Mouse (Mus musculus) MEL (cell line): Measurements from ENCODE around the gene Cep152. TPM values are rescaled to one million over a fixed set of nuclear protein-coding genes. Genes with fewer than 3 reads are reported as not detected.

Source experiments
- DNase-seq: peaks from one replicate; pipeline ENCODE4 v3.0.0; 2011; ENCODE audit warnings: low read depth, low spot score
- H3K27ac ChIP-seq: 2 replicates; pipeline ENCODE4 v1.5.1; 2012; ENCODE audit warnings: low read depth, mild to moderate bottlenecking, control low read depth, low read length, moderate library complexity; ENCODE audit not compliant: control insufficient read depth
- H3K27me3 ChIP-seq, 2 experiments: fragments of 150-350 bp in 1 of 2; sonication (generic) in 1 of 2; 2 replicates each; pipeline ENCODE4 v1.6.1; 2012; ENCODE audit warnings: low read length in 2 of 2, mild to moderate bottlenecking in 2 of 2, improper control_type of control experiment in 1 of 2, moderate library complexity in 1 of 2; ENCODE audit not compliant: insufficient read depth in 2 of 2, control insufficient read depth in 1 of 2
- H3K36me3 ChIP-seq, 2 experiments: 2 replicates each; pipeline ENCODE4 v1.6.1; 2012 to 2014; ENCODE audit warnings: low read length in 2 of 2, improper control_type of control experiment in 1 of 2, inconsistent platforms in 1 of 2, mild to moderate bottlenecking in 1 of 2; ENCODE audit not compliant: insufficient read depth in 2 of 2, control insufficient read depth in 1 of 2
- H3K4me1 ChIP-seq, 2 experiments: fragments of 150-350 bp in 1 of 2; sonication (generic) in 1 of 2; 2 replicates each; pipeline ENCODE4 v1.6.1; 2012; ENCODE audit warnings: low read length in 2 of 2, improper control_type of control experiment in 1 of 2, mild to moderate bottlenecking in 1 of 2; ENCODE audit not compliant: insufficient read depth in 2 of 2, control insufficient read depth in 1 of 2
- H3K4me3 ChIP-seq, 2 experiments: fragments of 150-350 bp in 1 of 2; sonication (generic) in 1 of 2; 2 replicates each; pipeline ENCODE4 v1.5.1; 2012; ENCODE audit warnings: low read depth in 2 of 2, low read length in 2 of 2, mild to moderate bottlenecking in 2 of 2, moderate library complexity in 2 of 2, control low read depth in 1 of 2, improper control_type of control experiment in 1 of 2; ENCODE audit not compliant: control insufficient read depth in 1 of 2, insufficient read depth in 1 of 2
- H3K79me2 ChIP-seq: 2 replicates; pipeline ENCODE4 v1.6.1; 2012; ENCODE audit warnings: mild to moderate bottlenecking, low read length, moderate library complexity; ENCODE audit not compliant: control insufficient read depth, poor library complexity, insufficient read depth
- H3K9ac ChIP-seq: 2 replicates; pipeline ENCODE4 v1.6.1; 2012; ENCODE audit warnings: low read depth, mild to moderate bottlenecking, control low read depth, low read length, moderate library complexity; ENCODE audit not compliant: control insufficient read depth, poor library complexity, severe bottlenecking
- H3K9me3 ChIP-seq: fragments of 150-350 bp; sonication (generic); replicated peaks from 2 replicates; pipeline ENCODE4 v1.6.1; 2012; ENCODE audit warnings: mild to moderate bottlenecking, low read length, improper control_type of control experiment, moderate library complexity; ENCODE audit not compliant: insufficient read depth
- BHLHE40 ChIP-seq: IDR thresholded peaks from 2 replicates; pipeline ENCODE4 v1.6.1; 2012; ENCODE audit warnings: low read depth, mild to moderate bottlenecking, inconsistent platforms, low read length, improper control_type of control experiment, borderline replicate concordance
- CHD1 ChIP-seq: IDR thresholded peaks from 2 replicates; pipeline ENCODE4 v1.6.1; 2012; ENCODE audit warnings: low read depth, mild to moderate bottlenecking, inconsistent platforms, low read length, improper control_type of control experiment
- CHD2 ChIP-seq: IDR thresholded peaks from 2 replicates; pipeline ENCODE4 v1.6.1; 2011; ENCODE audit warnings: low read length, improper control_type of control experiment
- CTCF ChIP-seq, 3 experiments: IDR thresholded peaks in 2 of 3; conservative IDR thresholded peaks in 1 of 3; 2 replicates each; pipeline ENCODE4 v1.5.1; 2011 to 2012; ENCODE audit warnings: low read length in 3 of 3, low read depth in 2 of 3, mild to moderate bottlenecking in 2 of 3, improper control_type of control experiment in 1 of 3, inconsistent platforms in 1 of 3, mixed read lengths in 1 of 3, moderate library complexity in 1 of 3; ENCODE audit not compliant: control insufficient read depth in 1 of 3, insufficient read depth in 1 of 3, poor library complexity in 1 of 3, severe bottlenecking in 1 of 3
- ELF1 ChIP-seq: IDR thresholded peaks from 2 replicates; pipeline ENCODE4 v1.6.1; 2014; ENCODE audit warnings: low read depth, mild to moderate bottlenecking, inconsistent platforms, low read length, improper control_type of control experiment, moderate library complexity
- EP300 ChIP-seq, 2 experiments: IDR thresholded peaks; 2 replicates each; pipeline ENCODE4 v1.6.1; 2011; ENCODE audit warnings: improper control_type of control experiment in 2 of 2, low read length in 2 of 2, low read depth in 1 of 2, mild to moderate bottlenecking in 1 of 2
- ETS1 ChIP-seq: IDR thresholded peaks from 2 replicates; pipeline ENCODE4 v1.6.1; 2012; ENCODE audit warnings: low read depth, mild to moderate bottlenecking, inconsistent platforms, low read length, improper control_type of control experiment, moderate library complexity
- GABPA ChIP-seq: IDR thresholded peaks from 2 replicates; pipeline ENCODE4 v1.6.1; 2012; ENCODE audit warnings: low read depth, mild to moderate bottlenecking, inconsistent platforms, low read length, improper control_type of control experiment, moderate library complexity
- GATA1 ChIP-seq: IDR thresholded peaks from 2 replicates; pipeline ENCODE4 v1.6.1; 2011; ENCODE audit warnings: low read depth, low read length, improper control_type of control experiment
- HCFC1 ChIP-seq: IDR thresholded peaks from 2 replicates; pipeline ENCODE4 v1.6.1; 2012; ENCODE audit warnings: low read depth, mild to moderate bottlenecking, inconsistent platforms, low read length, improper control_type of control experiment, moderate library complexity
- JUND ChIP-seq: IDR thresholded peaks from 2 replicates; pipeline ENCODE4 v1.6.1; 2011; ENCODE audit warnings: low read depth, mild to moderate bottlenecking, improper control_type of control experiment, low read length
- KAT2A ChIP-seq: conservative IDR thresholded peaks from 2 replicates; pipeline ENCODE4 v1.6.1; 2012; ENCODE audit warnings: low read depth, low read length, improper control_type of control experiment, inconsistent platforms
- MAFK ChIP-seq: IDR thresholded peaks from 2 replicates; pipeline ENCODE4 v1.6.1; 2011; ENCODE audit warnings: low read depth, mild to moderate bottlenecking, low read length, improper control_type of control experiment, borderline replicate concordance
- MAX ChIP-seq: IDR thresholded peaks from 2 replicates; pipeline ENCODE4 v1.6.1; 2011; ENCODE audit warnings: low read length, improper control_type of control experiment
- MEF2A ChIP-seq: IDR thresholded peaks from 2 replicates; pipeline ENCODE4 v1.6.1; 2014; ENCODE audit warnings: low read depth, mild to moderate bottlenecking, inconsistent platforms, low read length, improper control_type of control experiment; ENCODE audit not compliant: poor library complexity, insufficient replicate concordance, severe bottlenecking; ENCODE audit errors: extremely low read depth
- MXI1 ChIP-seq: IDR thresholded peaks from 2 replicates; pipeline ENCODE4 v1.6.1; 2011; ENCODE audit warnings: mild to moderate bottlenecking, low read depth, low read length, improper control_type of control experiment
- MYB ChIP-seq: IDR thresholded peaks from 2 replicates; pipeline ENCODE4 v1.6.1; 2011; ENCODE audit warnings: mild to moderate bottlenecking, low read depth, low read length, improper control_type of control experiment
- MYC ChIP-seq: IDR thresholded peaks from 2 replicates; pipeline ENCODE4 v1.6.1; 2011; ENCODE audit warnings: low read depth, mild to moderate bottlenecking, low read length, improper control_type of control experiment, moderate library complexity
- NELFE ChIP-seq: IDR thresholded peaks from 2 replicates; pipeline ENCODE4 v1.6.1; 2011; ENCODE audit warnings: low read depth, low read length, improper control_type of control experiment
- NRF1 ChIP-seq: IDR thresholded peaks from 2 replicates; pipeline ENCODE4 v1.6.1; 2014; ENCODE audit warnings: low read depth, mild to moderate bottlenecking, inconsistent platforms, low read length, improper control_type of control experiment, moderate library complexity; ENCODE audit not compliant: poor library complexity, insufficient read depth, severe bottlenecking
- POLR2A ChIP-seq, 2 experiments: IDR thresholded peaks; 2 replicates each; pipeline ENCODE4 v1.6.1; 2011 to 2012; ENCODE audit warnings: low read length in 2 of 2, mild to moderate bottlenecking in 2 of 2, control low read depth in 1 of 2, improper control_type of control experiment in 1 of 2, low read depth in 1 of 2, moderate library complexity in 1 of 2; ENCODE audit not compliant: control insufficient read depth in 1 of 2, insufficient read depth in 1 of 2, poor library complexity in 1 of 2
- POLR2AphosphoS2 ChIP-seq: IDR thresholded peaks from 2 replicates; pipeline ENCODE4 v1.6.1; 2011; ENCODE audit warnings: low read length, improper control_type of control experiment
- POLR2AphosphoS5 ChIP-seq: IDR thresholded peaks from 2 replicates; pipeline ENCODE4 v1.6.1; 2012; ENCODE audit warnings: low read depth, borderline replicate concordance, mild to moderate bottlenecking, inconsistent platforms, low read length, moderate library complexity, mixed read lengths
- RAD21 ChIP-seq: IDR thresholded peaks from 2 replicates; pipeline ENCODE4 v1.6.1; 2011; ENCODE audit warnings: mild to moderate bottlenecking, low read depth, low read length, improper control_type of control experiment
- RCOR1 ChIP-seq: IDR thresholded peaks from 2 replicates; pipeline ENCODE4 v1.6.1; 2012; ENCODE audit warnings: low read depth, mild to moderate bottlenecking, inconsistent platforms, low read length, improper control_type of control experiment
- SIN3A ChIP-seq: IDR thresholded peaks from 2 replicates; pipeline ENCODE4 v1.6.1; 2012; ENCODE audit warnings: low read length, improper control_type of control experiment, inconsistent platforms
- SMC3 ChIP-seq: IDR thresholded peaks from 2 replicates; pipeline ENCODE4 v1.6.1; 2011; ENCODE audit warnings: low read depth, low read length, improper control_type of control experiment
- TAL1 ChIP-seq: IDR thresholded peaks from 2 replicates; pipeline ENCODE4 v1.6.1; 2012; ENCODE audit warnings: mild to moderate bottlenecking, inconsistent platforms, low read length, moderate library complexity, mixed read lengths
- TCF12 ChIP-seq: IDR thresholded peaks from 2 replicates; pipeline ENCODE4 v1.6.1; 2014; ENCODE audit warnings: low read depth, mild to moderate bottlenecking, inconsistent platforms, low read length, improper control_type of control experiment, moderate library complexity
- UBTF ChIP-seq: IDR thresholded peaks from 2 replicates; pipeline ENCODE4 v1.6.1; 2012; ENCODE audit warnings: low read depth, mild to moderate bottlenecking, inconsistent platforms, low read length, improper control_type of control experiment, moderate library complexity, borderline replicate concordance; ENCODE audit not compliant: insufficient read depth
- USF1 ChIP-seq: IDR thresholded peaks from 2 replicates; pipeline ENCODE4 v1.6.1; 2014; ENCODE audit warnings: low read depth, mild to moderate bottlenecking, inconsistent platforms, low read length, improper control_type of control experiment, moderate library complexity
- USF2 ChIP-seq, 2 experiments: IDR thresholded peaks; 2 replicates each; pipeline ENCODE4 v1.6.1; 2011 to 2012; ENCODE audit warnings: improper control_type of control experiment in 2 of 2, low read length in 2 of 2, borderline replicate concordance in 1 of 2, inconsistent platforms in 1 of 2, low read depth in 1 of 2, mild to moderate bottlenecking in 1 of 2; ENCODE audit not compliant: insufficient read depth in 1 of 2
- ZC3H11A ChIP-seq: IDR thresholded peaks from 2 replicates; pipeline ENCODE4 v1.6.1; 2012; ENCODE audit warnings: low read depth, mild to moderate bottlenecking, inconsistent platforms, low read length, improper control_type of control experiment
- ZKSCAN1 ChIP-seq: IDR thresholded peaks from 2 replicates; pipeline ENCODE4 v1.6.1; 2012; ENCODE audit warnings: low read depth, mild to moderate bottlenecking, inconsistent platforms, low read length, improper control_type of control experiment, moderate library complexity
- ZMIZ1 ChIP-seq: IDR thresholded peaks from 2 replicates; pipeline ENCODE4 v1.6.1; 2012; ENCODE audit warnings: low read depth, mild to moderate bottlenecking, inconsistent platforms, low read length, improper control_type of control experiment, moderate library complexity
- ZNF384 ChIP-seq: IDR thresholded peaks from 2 replicates; pipeline ENCODE4 v1.6.1; 2012; ENCODE audit warnings: low read depth, mild to moderate bottlenecking, inconsistent platforms, low read length, improper control_type of control experiment
- polyA plus RNA-seq, 2 experiments: library from polyadenylated mRNA; stranded (reverse) in 1 of 2; unstranded in 1 of 2; fragments of >175 nt in 1 of 2; fragments of >200 nt in 1 of 2; gene quantifications; 2 replicates each; pipeline versions ENCODE4 v1.2.1 to v1.2.4; 2012; ENCODE audit warnings: low replicate concordance in 2 of 2, low read depth in 1 of 2; ENCODE audit not compliant: insufficient read length in 2 of 2, insufficient read depth in 1 of 2, missing spikeins in 1 of 2
- total RNA-seq: library from RNA; depleted of rRNA; stranded (reverse); fragments of 300-350 nt; gene quantifications from 2 replicates; pipeline ENCODE4 v1.2.3, GENCODE M21; 2012

Cep152 gene
- total and polyA plus RNA-seq, 3 experiments = 13.9 to 14.1 TPM; not detected in 1

DNA sequence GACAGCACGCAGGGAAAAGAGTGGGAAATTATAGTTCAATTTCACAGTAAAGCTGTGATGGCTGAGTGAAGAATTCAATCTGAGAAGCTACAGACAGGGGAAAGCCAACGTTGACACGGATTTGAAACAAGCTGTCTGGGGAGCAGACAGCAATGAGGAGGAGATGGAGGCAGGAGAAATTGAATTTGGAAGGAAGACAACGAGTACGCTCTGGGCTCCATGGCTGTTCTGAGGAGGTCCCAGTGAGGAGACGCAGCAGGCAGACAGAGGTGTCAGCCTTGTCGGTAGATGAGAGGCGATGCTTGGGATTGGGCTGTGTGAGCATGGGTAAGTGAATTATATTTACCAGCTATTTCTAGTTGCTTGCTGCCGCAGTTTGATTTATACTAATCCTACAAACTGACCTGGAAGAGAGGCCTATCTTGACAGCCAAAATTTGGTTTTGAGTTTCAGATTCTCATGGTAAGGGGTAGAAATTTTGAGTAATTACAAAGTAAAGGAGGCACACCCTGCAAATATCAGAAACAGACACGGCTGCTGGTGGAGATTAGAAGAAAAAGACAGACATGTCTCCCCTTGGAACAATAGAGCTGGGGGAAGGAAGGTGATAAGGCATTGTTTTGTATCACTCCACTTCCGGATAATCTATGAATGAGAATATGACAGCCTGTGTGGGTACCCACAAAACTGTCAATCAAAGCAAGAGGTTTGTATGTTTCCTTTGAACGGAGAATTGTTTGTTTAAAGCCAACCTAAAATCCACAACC, 109.4 kb downstream of the Cep152 start:
- no peaks in the 10 kb centered on the region for H3K9me3 ChIP-seq
- DNase-seq = peak; percentile 49
- no peak overlapping the region for H3K4me3 ChIP-seq
- H3K36me3 ChIP-seq = peaks cover 0 to 13% of the 10 kb centered on the region in 2 experiments; a peak in 2 of 4 replicates
- H3K4me1 ChIP-seq = peaks cover 2 to 13% of the 10 kb centered on the region in 2 experiments; a peak in 3 of 4 replicates
- H3K27me3 ChIP-seq = no peaks in the 10 kb centered on the region; a peak in 2 of 4 replicates
- no peak overlapping the region for H3K27ac ChIP-seq
- H3K9ac ChIP-seq = no peak overlapping the region
- no peaks in the 10 kb centered on the region for H3K79me2 ChIP-seq
- no peak for TF ChIP-seq CHD1
- peak; percentile 44; the same call in 1 of the 2 replicates for TF ChIP-seq BHLHE40
- peak; percentile 60 for TF ChIP-seq TAL1
- TF ChIP-seq ZKSCAN1 = no peak
- peak; percentile 63 to 80 for TF ChIP-seq EP300 (IDR thresholded peaks at IDR 0.05; ENCODE audit: low read depth in 1 of 2, low read length in 2 of 2)
- TF ChIP-seq MEF2A = no peak
- no peak for TF ChIP-seq HCFC1
- no peak for TF ChIP-seq KAT2A
- TF ChIP-seq NRF1 = no peak
- TF ChIP-seq GABPA = no peak
- TF ChIP-seq JUND = no peak
- TF ChIP-seq MAX = no peak
- TF ChIP-seq UBTF = no peak
- no peak for TF ChIP-seq ZC3H11A
- no peak for TF ChIP-seq ZMIZ1
- 0 out of 2 replicates have a peak, but pooled peaks have one; percentile 22 for TF ChIP-seq MYC
- TF ChIP-seq MXI1 = no peak; the same call in 1 of the 2 replicates
- peak; percentile 89 for TF ChIP-seq TCF12
- no peak for TF ChIP-seq NELFE
- peak; percentile 93 for TF ChIP-seq RCOR1
- TF ChIP-seq CTCF (IDR thresholded peaks at IDR 0.05 in 2 of 3, conservative IDR thresholded peaks at IDR 0.05 in 1 of 3; ENCODE audit: control insufficient read depth in 1 of 3, insufficient read depth in 1 of 3, low read depth in 2 of 3, low read length in 3 of 3, poor library complexity in 1 of 3, severe bottlenecking in 1 of 3) = no peak
- no peak for TF ChIP-seq SMC3
- TF ChIP-seq CHD2 = no peak
- no peak for TF ChIP-seq POLR2AphosphoS5
- TF ChIP-seq SIN3A = no peak
- no peak for TF ChIP-seq POLR2AphosphoS2
- TF ChIP-seq ETS1 = peak; percentile 58
- TF ChIP-seq USF2 (IDR thresholded peaks at IDR 0.05; ENCODE audit: borderline replicate concordance in 1 of 2, insufficient read depth in 1 of 2, low read depth in 1 of 2, low read length in 2 of 2) = no peak
- TF ChIP-seq GATA1 = peak; percentile 83
- no peak for TF ChIP-seq USF1
- TF ChIP-seq MAFK = no peak
- TF ChIP-seq POLR2A (IDR thresholded peaks at IDR 0.05; ENCODE audit: control insufficient read depth in 1 of 2, insufficient read depth in 1 of 2, low read depth in 1 of 2, low read length in 2 of 2, poor library complexity in 1 of 2) = no peak
- peak; percentile 36; the same call in 1 of the 2 replicates for TF ChIP-seq ELF1
- no peak for TF ChIP-seq RAD21
- no peak; the same call in 1 of the 2 replicates for TF ChIP-seq MYB
- no peak for TF ChIP-seq ZNF384
